Mouse (Mus musculus) cortical plate, adult 2 months (tissue): ENCODE results near the gene Nod2. TPM values are rescaled to one million over a fixed set of nuclear protein-coding genes. Genes with fewer than 3 reads are reported as not detected.

Source experiments
- H3K27ac ChIP-seq: fragments of 200-500 bp; 2 replicates; pipeline ENCODE4 v1.5.1; 2012; ENCODE audit warnings: low read length, control low read depth, inconsistent platforms; ENCODE audit not compliant: insufficient read depth
- H3K4me1 ChIP-seq: fragments of 200-500 bp; 2 replicates; pipeline ENCODE4 v1.6.1; 2011; ENCODE audit warnings: low read length; ENCODE audit not compliant: control insufficient read depth, insufficient read depth
- H3K4me3 ChIP-seq: fragments of 200-500 bp; 2 replicates; pipeline ENCODE4 v1.5.1; 2011; ENCODE audit warnings: mild to moderate bottlenecking, low read length, control low read depth; ENCODE audit not compliant: insufficient read depth
- CTCF ChIP-seq: fragments of 200-500 bp; IDR thresholded peaks from 2 replicates; pipeline ENCODE4 v1.5.1; 2011; ENCODE audit warnings: mild to moderate bottlenecking, control low read depth, low read length; ENCODE audit not compliant: insufficient read depth; ENCODE audit errors: extremely low read depth
- POLR2A ChIP-seq: fragments of 200-500 bp; IDR thresholded peaks from 2 replicates; pipeline ENCODE4 v1.6.1; 2011; ENCODE audit warnings: mild to moderate bottlenecking, low read length, control low read depth; ENCODE audit not compliant: insufficient read depth; ENCODE audit errors: extremely low read depth
- polyA plus RNA-seq: library from polyadenylated mRNA; depleted of rRNA; stranded (reverse); fragments of >200 nt; gene quantifications from 2 replicates; pipeline ENCODE4 v1.2.3, GENCODE M21; 2012

The Nod2 gene
- polyA plus RNA-seq, 1 experiment: 0.31 TPM

GRCm38 (mm10) chr8:88691342-88691948 lies 44.3 kb downstream of the Nod2 start:
- no peaks in the 10 kb centered on the region; the same call in 1 of the 2 replicates for H3K4me1 ChIP-seq
- H3K4me3 ChIP-seq: no peak overlapping the region
- TF ChIP-seq POLR2A: no peak
- no peak for TF ChIP-seq CTCF
- no peak overlapping the region for H3K27ac ChIP-seq

GRCm38 (mm10) chr8:88691961-88692360 lies 44.8 kb downstream of the Nod2 start:
- TF ChIP-seq POLR2A (no peak), CTCF (no peak)
- Histone ChIP-seq H3K4me3 (no peak overlapping the region), H3K4me1 (no peaks in the 10 kb centered on the region; the same call in 1 of the 2 replicates), H3K27ac (no peak overlapping the region)

DNA sequence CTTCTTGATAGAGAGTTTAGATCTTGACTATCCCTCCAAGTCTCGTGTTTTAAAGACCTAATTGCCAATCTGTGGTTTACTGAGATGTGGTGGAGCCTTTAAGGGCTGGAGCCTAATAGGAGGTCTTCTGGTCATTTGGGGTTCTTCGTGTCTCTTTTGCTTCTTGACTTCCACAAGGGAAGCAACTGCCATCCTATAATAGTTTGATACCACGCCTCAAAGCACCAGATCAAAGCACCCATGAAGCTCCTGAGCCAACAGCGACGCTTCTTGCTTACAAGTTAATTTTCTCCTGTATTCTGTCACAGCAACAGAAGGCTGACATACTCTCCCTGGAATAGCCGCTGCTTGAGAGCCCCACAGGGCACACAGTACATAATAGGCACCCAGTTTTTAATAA lies 45.8 kb downstream of the Nod2 start:
- no peak overlapping the region for H3K27ac ChIP-seq
- TF ChIP-seq POLR2A (no peak), CTCF (no peak)

DNA sequence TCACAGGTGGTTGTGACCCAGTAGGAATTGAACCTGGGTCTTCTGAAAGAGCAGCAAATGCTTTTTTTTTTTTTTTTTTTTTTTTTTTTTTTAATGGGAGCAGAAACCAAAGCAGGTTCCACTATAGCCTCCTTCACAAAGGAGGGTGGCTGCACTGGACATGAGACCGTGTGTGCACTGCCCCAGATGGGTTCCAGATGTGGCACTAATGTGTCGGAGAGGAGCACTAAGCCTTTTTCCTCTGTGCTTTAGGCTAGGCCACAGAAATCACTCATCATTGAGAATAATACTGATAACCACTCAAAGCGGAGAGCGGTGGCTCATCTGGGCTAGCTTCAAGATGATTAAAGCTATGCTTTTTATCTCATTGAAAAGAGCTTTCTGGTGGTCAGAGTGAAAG lies 46.3 kb downstream of the Nod2 start:
- H3K27ac ChIP-seq: no peak overlapping the region
- no peak overlapping the region for H3K4me3 ChIP-seq
- no peak for TF ChIP-seq POLR2A
- TF ChIP-seq CTCF: no peak
- no peaks in the 10 kb centered on the region for H3K4me1 ChIP-seq

More for the DNA sequence above, 45.8 kb downstream of the Nod2 start:
- no peaks in the 10 kb centered on the region for H3K4me1 ChIP-seq
- H3K4me3 ChIP-seq: no peak overlapping the region

DNA sequence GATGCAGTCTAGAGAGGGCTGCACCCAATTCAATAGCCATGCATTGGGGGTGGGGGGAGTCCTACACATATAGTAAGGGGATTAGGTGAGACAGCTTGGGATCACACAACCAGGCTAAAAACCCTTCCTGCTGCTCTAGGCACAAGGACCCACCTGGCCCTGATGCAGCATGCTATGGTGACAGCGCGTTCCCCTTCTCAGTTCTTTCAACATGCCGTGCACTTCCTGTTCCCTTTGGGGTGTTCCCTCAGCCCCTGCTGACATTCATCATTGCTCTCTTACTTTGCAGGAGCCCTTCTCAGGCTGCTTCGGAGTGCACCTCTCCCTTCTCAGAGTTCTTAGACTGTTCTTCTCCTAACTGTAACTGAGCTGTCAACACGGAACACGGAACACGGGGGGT lies 47.2 kb downstream of the Nod2 start:
- H3K4me1 ChIP-seq: no peaks in the 10 kb centered on the region
- no peak overlapping the region for H3K4me3 ChIP-seq
- TF ChIP-seq POLR2A: no peak
- no peak for TF ChIP-seq CTCF
- H3K27ac ChIP-seq: no peak overlapping the region

DNA sequence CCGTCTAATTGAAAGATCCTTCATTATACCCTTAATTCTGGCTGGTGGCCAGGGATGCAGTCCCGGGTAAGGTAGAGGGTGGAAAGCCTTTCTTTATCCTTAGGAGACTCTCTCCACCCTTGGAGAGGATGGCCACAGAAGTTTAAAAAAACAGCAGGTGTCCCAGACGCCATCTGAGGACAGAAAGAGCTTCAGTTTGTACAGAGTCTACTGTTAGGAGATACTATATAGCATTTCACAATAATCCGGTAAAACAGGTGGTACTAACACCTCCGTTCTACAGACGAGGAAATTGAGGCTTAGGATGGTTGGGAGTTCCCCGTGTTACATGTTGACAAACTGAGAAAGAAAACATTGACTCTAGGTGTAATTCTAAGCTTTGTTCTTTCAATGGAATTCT lies 49.1 kb downstream of the Nod2 start:
- Histone ChIP-seq H3K27ac (no peak overlapping the region), H3K4me3 (peak overlapping the region; percentile 19), H3K4me1 (no peaks in the 10 kb centered on the region; the same call in 1 of the 2 replicates)
- no peak for TF ChIP-seq POLR2A
- no peak for TF ChIP-seq CTCF

GRCm38 (mm10) chr8:88696721-88697641 lies 49.9 kb downstream of the Nod2 start, which contains the start of gene Cyld:
TSS of gene Cyld (plus strand) at chr8:88697028.
- peak within 1 kb of the TSS; percentile 86 for H3K4me3 ChIP-seq
- H3K27ac ChIP-seq: peak within 1 kb of the TSS; percentile 94
- TF ChIP-seq CTCF: no peak
- TF ChIP-seq POLR2A: 0 out of 2 replicates have a peak, but pooled peaks have one; percentile 15
- no peaks in the 10 kb centered on the region; the same call in 1 of the 2 replicates for H3K4me1 ChIP-seq

DNA sequence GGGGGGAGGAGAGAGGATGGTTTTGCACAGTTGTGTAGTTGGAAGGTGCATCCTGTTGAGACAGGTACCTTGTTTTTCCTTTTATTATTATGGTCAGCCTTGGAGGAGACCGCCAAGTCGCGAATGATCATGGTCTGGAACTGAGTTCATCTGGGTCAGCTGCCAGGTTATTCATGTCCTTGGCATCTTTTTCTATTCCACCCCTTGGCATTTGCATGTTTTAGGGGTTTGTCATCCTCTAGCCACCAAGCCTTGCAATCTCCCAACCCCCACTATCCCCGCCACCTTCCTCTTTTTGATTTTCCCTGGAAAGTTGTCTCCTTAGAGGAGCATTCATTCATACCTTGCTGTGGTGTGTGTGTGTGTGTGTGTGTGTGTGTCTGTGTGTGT lies 50.5 kb downstream of the Nod2 start:
- H3K4me3 ChIP-seq: peak overlapping the region; percentile 86
- no peaks in the 10 kb centered on the region; the same call in 1 of the 2 replicates for H3K4me1 ChIP-seq
- peak overlapping the region; percentile 94 for H3K27ac ChIP-seq
- no peak for TF ChIP-seq CTCF
- no peak for TF ChIP-seq POLR2A

DNA sequence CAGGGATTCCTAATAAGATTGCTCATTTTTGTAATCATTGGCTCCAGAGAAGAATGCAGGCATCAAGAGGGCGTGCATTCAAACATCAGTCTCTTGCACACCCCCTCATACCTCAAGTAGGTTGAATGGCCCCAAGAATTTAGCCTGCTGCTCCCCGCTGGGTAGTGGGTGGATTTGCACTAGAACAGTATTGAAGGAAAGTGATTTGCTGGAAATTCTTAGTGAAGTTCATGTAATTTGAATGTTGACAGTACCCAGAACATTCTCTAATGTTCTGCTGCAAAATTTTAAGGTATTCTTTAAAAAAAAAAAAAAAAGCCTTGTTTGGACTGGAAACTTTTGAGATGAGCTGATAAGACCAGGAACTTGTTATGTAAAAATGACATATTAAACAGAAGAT lies 50.9 kb downstream of the Nod2 start:
- no peak for TF ChIP-seq CTCF
- no peak for TF ChIP-seq POLR2A
- peak overlapping the region; percentile 86 for H3K4me3 ChIP-seq
- H3K27ac ChIP-seq: 0 out of 2 replicates have a peak overlapping the region, but pooled peaks have one; percentile 94
- no peaks in the 10 kb centered on the region; the same call in 1 of the 2 replicates for H3K4me1 ChIP-seq

GRCm38 (mm10) chr8:88701611-88702010 lies 54.5 kb downstream of the Nod2 start:
- no peak overlapping the region for H3K27ac ChIP-seq
- H3K4me3 ChIP-seq: no peak overlapping the region
- H3K4me1 ChIP-seq: no peaks in the 10 kb centered on the region; the same call in 1 of the 2 replicates
- TF ChIP-seq CTCF (peak; percentile 41; the same call in 1 of the 2 replicates), POLR2A (no peak)
